Mouse (Mus musculus): ENCODE measurements at regions not wholly inside any gene's neighbourhood (a gene's known extent, or its start where the extent isn't known, plus 50 kb on each side); places are given as distances from the start of the nearest gene placed in this dataset.

DNA sequence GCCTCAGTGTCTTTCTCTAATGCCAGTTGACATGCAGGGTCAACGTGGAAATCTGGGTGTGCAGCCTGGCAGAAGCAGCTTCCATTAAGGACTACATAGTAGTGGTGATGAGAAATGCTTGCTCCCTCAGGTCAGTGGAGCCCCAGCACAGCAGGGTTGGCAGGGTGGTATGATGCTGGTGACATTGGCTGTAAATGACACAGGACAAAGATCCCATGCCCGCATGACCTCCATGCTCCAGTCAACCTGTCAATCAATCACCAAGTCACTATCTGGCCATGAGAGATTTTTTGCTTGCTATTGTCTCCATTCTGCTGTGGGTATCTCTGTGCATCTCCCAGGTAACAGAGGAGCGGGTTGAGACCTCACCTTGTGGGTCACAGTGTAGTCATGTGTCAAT is 146.2 kb upstream of the A530016L24Rik start:
- Histone ChIP-seq H3K36me3 (ENCODE audit: control insufficient read depth, insufficient read depth, low read length) (no peaks in the 10 kb centered on the region), H3K27me3 (ENCODE audit: control insufficient read depth, insufficient read depth, low read length) (no peaks in the 10 kb centered on the region; the same call in 1 of the 2 replicates), H3K9me3 (ENCODE audit: control insufficient read depth, low read length) (no peaks in the 10 kb centered on the region), H3K27ac (ENCODE audit: low read depth, low read length) (no peak overlapping the region), H3K9ac (ENCODE audit: low read depth, low read length) (no peak overlapping the region), H3K4me1 (replicated peaks; ENCODE audit: control insufficient read depth, insufficient read depth, low read length) (peaks cover 8% of the 10 kb centered on the region), H3K4me2 (replicated peaks; ENCODE audit: low read depth, low read length) (no peak overlapping the region), H3K4me3 (ENCODE audit: low read depth, low read length) (no peak overlapping the region)
- DNase-seq (ENCODE audit: low spot score) (no peak), ATAC-seq (ENCODE audit: low FRiP score) (no peak)
- 90% methylated on average over 3 of the region's 3 CpGs for WGBS

DNA sequence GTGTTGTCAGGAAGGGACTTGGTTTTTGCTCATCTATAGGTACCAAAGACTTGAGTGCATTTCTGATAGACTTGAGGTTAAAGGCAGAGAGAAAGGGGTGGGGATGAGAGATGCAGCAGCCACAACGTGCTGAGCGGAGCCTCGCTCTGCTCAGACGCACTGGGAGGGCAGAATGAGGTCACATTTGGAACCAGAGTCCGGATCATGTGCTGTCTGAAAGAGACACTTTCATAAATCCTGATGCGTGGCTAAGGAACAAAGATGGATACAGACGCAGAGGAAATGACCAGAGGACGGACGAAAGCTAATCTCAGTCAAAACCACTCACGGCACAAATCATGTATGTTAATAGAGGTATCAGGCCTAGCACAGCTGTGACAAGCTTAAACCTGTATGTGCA is 145.0 kb upstream of the A530016L24Rik start:
- Histone ChIP-seq H3K4me1 (replicated peaks; ENCODE audit: control insufficient read depth, insufficient read depth, low read length) (peaks cover 5% of the 10 kb centered on the region), H3K27me3 (ENCODE audit: control insufficient read depth, insufficient read depth, low read length) (no peaks in the 10 kb centered on the region), H3K27ac (ENCODE audit: low read depth, low read length) (no peak overlapping the region), H3K4me2 (replicated peaks; ENCODE audit: low read depth, low read length) (no peak overlapping the region), H3K36me3 (ENCODE audit: control insufficient read depth, insufficient read depth, low read length) (no peaks in the 10 kb centered on the region), H3K9ac (ENCODE audit: low read depth, low read length) (no peak overlapping the region), H3K9me3 (ENCODE audit: control insufficient read depth, low read length) (0 out of 2 replicates have a peak, but pooled peaks cover 3% of the 10 kb centered on the region), H3K4me3 (ENCODE audit: low read depth, low read length) (no peak overlapping the region)
- ATAC-seq (ENCODE audit: low FRiP score) (no peak), DNase-seq (ENCODE audit: low spot score) (no peak)
- 72% methylated on average over 10 of the region's 10 CpGs for WGBS

DNA sequence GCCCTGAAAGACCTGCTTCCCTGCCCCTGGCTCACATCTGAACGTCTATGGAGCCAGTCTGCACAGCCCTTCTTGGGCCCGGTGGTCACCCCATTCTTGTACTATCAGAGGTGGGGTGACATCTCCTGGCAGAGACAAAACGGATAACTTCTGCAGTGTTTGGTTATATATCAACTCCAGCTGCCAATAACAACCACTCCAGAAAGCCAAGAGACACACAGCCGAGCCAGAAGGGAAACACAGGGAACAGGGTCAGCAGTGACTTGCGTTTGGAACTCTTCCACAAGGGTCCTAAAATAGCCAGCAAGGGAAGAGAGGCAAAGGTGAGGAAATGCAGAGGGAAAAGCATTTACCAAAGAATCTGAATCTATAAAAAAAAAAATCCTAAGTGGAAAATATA is 143.5 kb upstream of the A530016L24Rik start:
- 75% methylated on average over 5 of the region's 5 CpGs for WGBS
- H3K27me3 ChIP-seq (ENCODE audit: control insufficient read depth, insufficient read depth, low read length), result no peaks in the 10 kb centered on the region
- no peak overlapping the region for H3K4me2 ChIP-seq (replicated peaks; ENCODE audit: low read depth, low read length)

DNA sequence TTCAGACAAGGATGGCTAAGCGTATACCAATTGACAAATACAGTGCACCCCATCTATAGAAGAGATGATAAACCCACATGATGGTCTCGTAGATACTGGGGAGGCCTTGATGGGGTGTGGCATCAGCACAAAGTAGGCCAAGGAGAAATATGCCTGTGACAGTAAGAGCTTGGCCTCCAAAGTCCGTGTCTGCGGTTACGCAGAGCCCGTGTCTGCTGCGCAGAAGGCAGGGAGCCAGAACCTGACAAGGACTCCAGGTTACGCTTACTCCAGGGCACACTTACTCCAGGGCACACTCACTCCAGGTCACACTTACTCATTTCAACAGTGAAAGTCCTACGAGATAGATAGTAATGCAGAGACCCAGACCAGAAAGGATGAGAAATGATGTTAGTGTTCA is 141.1 kb upstream of the A530016L24Rik start:
- DNase-seq (ENCODE audit: low spot score) (no peak), ATAC-seq (ENCODE audit: low FRiP score) (no peak)
- Histone ChIP-seq H3K9ac (ENCODE audit: low read depth, low read length) (no peak overlapping the region), H3K27ac (ENCODE audit: low read depth, low read length) (no peak overlapping the region), H3K9me3 (ENCODE audit: control insufficient read depth, low read length) (0 out of 2 replicates have a peak, but pooled peaks cover 3% of the 10 kb centered on the region), H3K4me2 (replicated peaks; ENCODE audit: low read depth, low read length) (no peak overlapping the region), H3K4me3 (ENCODE audit: low read depth, low read length) (no peak overlapping the region), H3K36me3 (ENCODE audit: control insufficient read depth, insufficient read depth, low read length) (no peaks in the 10 kb centered on the region), H3K27me3 (ENCODE audit: control insufficient read depth, insufficient read depth, low read length) (no peaks in the 10 kb centered on the region), H3K4me1 (replicated peaks; ENCODE audit: control insufficient read depth, insufficient read depth, low read length) (peaks cover 9% of the 10 kb centered on the region)
- 93% methylated on average over 9 of the region's 9 CpGs for WGBS

More for the DNA sequence above, 143.5 kb upstream of the A530016L24Rik start:
- no peaks in the 10 kb centered on the region for H3K36me3 ChIP-seq (ENCODE audit: control insufficient read depth, insufficient read depth, low read length)
- H3K4me3 ChIP-seq (ENCODE audit: low read depth, low read length), result no peak overlapping the region
- H3K9ac ChIP-seq (ENCODE audit: low read depth, low read length), result no peak overlapping the region
- H3K9me3 ChIP-seq (ENCODE audit: control insufficient read depth, low read length), result 0 out of 2 replicates have a peak, but pooled peaks cover 3% of the 10 kb centered on the region
- no peak overlapping the region for H3K27ac ChIP-seq (ENCODE audit: low read depth, low read length)
- DNase-seq (ENCODE audit: low spot score) (no peak), ATAC-seq (ENCODE audit: low FRiP score) (no peak)
- H3K4me1 ChIP-seq (replicated peaks; ENCODE audit: control insufficient read depth, insufficient read depth, low read length), result peaks cover 7% of the 10 kb centered on the region

DNA sequence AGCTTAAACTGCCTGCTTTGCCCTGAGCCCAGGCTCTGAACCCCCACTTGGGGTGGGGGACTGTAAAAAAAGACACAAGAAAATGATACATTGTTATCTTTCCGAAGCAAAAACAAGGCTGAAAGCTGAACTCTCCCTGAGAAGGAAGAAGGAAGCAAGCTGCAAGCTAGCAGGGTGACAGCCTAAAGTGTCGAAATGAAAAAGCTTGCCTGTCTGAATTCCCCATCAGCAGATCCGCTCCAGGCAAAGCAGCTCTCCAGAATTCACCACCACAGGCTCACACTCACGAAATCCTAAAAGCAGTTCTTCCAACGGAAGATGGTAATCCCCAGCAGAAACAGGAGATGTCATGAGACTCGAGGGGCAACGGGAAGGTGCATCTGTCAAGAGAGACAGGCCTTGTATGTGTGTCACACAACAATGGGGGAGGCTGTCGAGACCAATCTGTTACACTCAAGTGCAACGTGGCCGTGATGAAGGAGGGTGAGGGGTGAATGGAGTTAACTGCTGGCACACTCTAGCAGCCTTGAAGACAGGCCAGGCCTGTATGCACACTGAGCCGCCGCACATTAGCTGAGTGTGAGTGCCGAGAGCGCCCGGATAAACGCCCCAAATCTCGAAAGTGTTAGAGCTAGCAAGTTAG is 139.5 kb upstream of the A530016L24Rik start:
- no peaks in the 10 kb centered on the region for H3K27me3 ChIP-seq (ENCODE audit: control insufficient read depth, insufficient read depth, low read length)
- 0 out of 2 replicates have a peak, but pooled peaks cover 3% of the 10 kb centered on the region for H3K9me3 ChIP-seq (ENCODE audit: control insufficient read depth, low read length)
- 57% methylated on average over 17 of the region's 17 CpGs for WGBS
- peaks cover 9% of the 10 kb centered on the region for H3K4me1 ChIP-seq (replicated peaks; ENCODE audit: control insufficient read depth, insufficient read depth, low read length)
- ATAC-seq (ENCODE audit: low FRiP score) (0 out of 2 replicates have a peak, but pooled peaks have one; percentile 40), DNase-seq (ENCODE audit: low spot score) (peak; percentile 36)
- no peak overlapping the region for H3K4me3 ChIP-seq (ENCODE audit: low read depth, low read length)
- H3K9ac ChIP-seq (ENCODE audit: low read depth, low read length), result 0 out of 2 replicates have a peak overlapping the region, but pooled peaks have one; percentile 15
- H3K4me2 ChIP-seq (replicated peaks; ENCODE audit: low read depth, low read length), result no peak overlapping the region
- no peaks in the 10 kb centered on the region for H3K36me3 ChIP-seq (ENCODE audit: control insufficient read depth, insufficient read depth, low read length)
- H3K27ac ChIP-seq (ENCODE audit: low read depth, low read length), result no peak overlapping the region

DNA sequence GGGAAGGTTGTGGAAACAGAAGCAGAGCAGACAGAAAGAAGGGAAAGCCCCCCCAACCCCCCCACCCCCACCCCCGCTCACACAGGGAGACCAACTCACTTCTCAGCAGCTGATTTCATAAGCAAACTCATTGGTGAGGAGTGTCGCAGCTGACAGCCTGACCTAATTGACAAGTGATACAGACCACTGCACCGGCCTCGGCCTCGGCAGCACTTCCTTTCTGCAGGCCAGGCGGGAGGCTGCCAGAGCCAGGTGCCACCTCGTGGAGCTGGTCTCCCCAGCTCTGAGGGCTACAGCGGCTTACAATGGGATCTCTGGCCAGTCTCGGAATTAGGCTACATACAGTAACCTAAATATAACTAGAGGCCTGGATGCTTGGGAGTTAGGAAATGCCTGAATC is 138.5 kb upstream of the A530016L24Rik start:
- H3K9me3 ChIP-seq (ENCODE audit: control insufficient read depth, low read length), result 0 out of 2 replicates have a peak, but pooled peaks cover 3% of the 10 kb centered on the region
- no peaks in the 10 kb centered on the region for H3K27me3 ChIP-seq (ENCODE audit: control insufficient read depth, insufficient read depth, low read length)
- H3K36me3 ChIP-seq (ENCODE audit: control insufficient read depth, insufficient read depth, low read length), result no peaks in the 10 kb centered on the region
- no peak overlapping the region for H3K9ac ChIP-seq (ENCODE audit: low read depth, low read length)
- ATAC-seq (ENCODE audit: low FRiP score) (no peak), DNase-seq (ENCODE audit: low spot score) (peak; percentile 20)
- H3K4me2 ChIP-seq (replicated peaks; ENCODE audit: low read depth, low read length), result no peak overlapping the region
- H3K27ac ChIP-seq (ENCODE audit: low read depth, low read length), result no peak overlapping the region
- no peak overlapping the region for H3K4me3 ChIP-seq (ENCODE audit: low read depth, low read length)
- H3K4me1 ChIP-seq (replicated peaks; ENCODE audit: control insufficient read depth, insufficient read depth, low read length), result peaks cover 9% of the 10 kb centered on the region
- 30% methylated on average over 9 of the region's 9 CpGs for WGBS

DNA sequence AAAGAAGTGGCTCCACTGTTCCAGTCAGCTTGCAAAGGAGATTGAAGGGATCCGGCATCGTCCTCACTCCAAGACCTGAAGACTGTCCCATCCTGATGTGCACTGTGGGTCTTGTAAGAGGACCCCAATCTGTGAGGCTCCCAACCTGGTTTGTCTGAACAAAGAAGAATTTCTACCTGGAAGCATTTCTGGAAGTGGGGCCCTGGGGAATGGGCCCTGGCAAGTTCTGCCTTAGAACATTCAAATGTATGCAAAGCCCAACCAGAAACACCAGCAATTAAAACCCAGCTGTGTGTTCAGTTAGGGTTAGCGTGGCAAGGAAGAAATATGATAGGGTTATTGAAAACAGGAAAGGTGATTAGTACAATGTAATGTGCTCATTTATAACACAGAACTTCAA is 125.9 kb upstream of the A530016L24Rik start:
- Histone ChIP-seq H3K27me3 (ENCODE audit: control insufficient read depth, insufficient read depth, low read length) (no peaks in the 10 kb centered on the region), H3K9ac (ENCODE audit: low read depth, low read length) (no peak overlapping the region), H3K27ac (ENCODE audit: low read depth, low read length) (no peak overlapping the region), H3K36me3 (ENCODE audit: control insufficient read depth, insufficient read depth, low read length) (no peaks in the 10 kb centered on the region), H3K4me1 (replicated peaks; ENCODE audit: control insufficient read depth, insufficient read depth, low read length) (no peaks in the 10 kb centered on the region), H3K4me2 (replicated peaks; ENCODE audit: low read depth, low read length) (no peak overlapping the region), H3K4me3 (ENCODE audit: low read depth, low read length) (no peak overlapping the region), H3K9me3 (ENCODE audit: control insufficient read depth, low read length) (peaks cover 3% of the 10 kb centered on the region; the same call in 1 of the 2 replicates)
- no peak for DNase-seq (ENCODE audit: low spot score)
- WGBS, result 83% methylated on average over 3 of the region's 3 CpGs
- ATAC-seq (ENCODE audit: low FRiP score), result no peak

DNA sequence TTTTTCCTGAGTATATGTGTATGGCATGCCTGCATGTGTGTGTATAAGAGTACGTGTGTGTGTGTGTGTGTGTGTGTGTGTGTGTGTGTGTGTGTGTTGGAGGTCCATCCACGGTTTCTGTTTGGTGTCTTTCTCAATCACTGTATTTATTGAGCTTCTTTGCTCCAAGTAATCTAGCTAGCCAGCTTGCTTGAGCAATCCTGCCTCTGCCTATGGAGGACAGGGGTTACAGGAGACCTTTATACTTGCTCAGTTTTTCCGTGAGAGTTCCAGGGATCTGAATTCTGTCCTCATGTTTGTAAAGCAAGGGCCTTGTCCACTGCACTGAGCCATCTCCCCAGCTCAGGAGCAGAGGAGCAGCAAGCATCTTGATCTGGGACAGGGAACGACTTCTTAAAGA is 122.0 kb upstream of the A530016L24Rik start:
- 87% methylated on average over 4 of the region's 4 CpGs for WGBS

DNA sequence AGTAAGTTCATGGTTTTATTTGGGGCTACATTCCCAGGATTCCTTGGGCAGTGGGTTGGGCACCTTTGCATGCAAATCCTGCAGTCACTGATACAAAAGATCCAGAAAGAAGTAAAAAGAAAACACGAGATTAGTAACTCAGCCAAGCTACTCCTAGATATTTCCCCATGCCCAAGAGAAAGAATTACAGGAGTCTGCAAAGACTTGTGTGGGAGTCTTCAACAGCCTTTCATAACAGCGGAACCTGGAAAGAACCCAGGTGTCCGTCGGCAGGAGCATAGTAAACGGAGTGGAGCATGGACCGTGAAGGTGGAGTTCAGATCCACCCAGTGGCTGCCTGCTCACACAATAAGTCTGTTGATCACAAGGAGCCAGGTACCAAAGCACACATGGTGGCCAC is 121.1 kb upstream of the A530016L24Rik start:
- H3K36me3 ChIP-seq (ENCODE audit: control insufficient read depth, insufficient read depth, low read length), result no peaks in the 10 kb centered on the region
- no peak overlapping the region for H3K4me2 ChIP-seq (replicated peaks; ENCODE audit: low read depth, low read length)
- DNase-seq (ENCODE audit: low spot score) (no peak), ATAC-seq (ENCODE audit: low FRiP score) (no peak)
- peaks cover 3% of the 10 kb centered on the region; the same call in 1 of the 2 replicates for H3K9me3 ChIP-seq (ENCODE audit: control insufficient read depth, low read length)
- WGBS, result 86% methylated on average over 6 of the region's 6 CpGs
- no peak overlapping the region for H3K4me3 ChIP-seq (ENCODE audit: low read depth, low read length)
- no peak overlapping the region for H3K9ac ChIP-seq (ENCODE audit: low read depth, low read length)
- H3K27me3 ChIP-seq (ENCODE audit: control insufficient read depth, insufficient read depth, low read length), result no peaks in the 10 kb centered on the region
- H3K4me1 ChIP-seq (replicated peaks; ENCODE audit: control insufficient read depth, insufficient read depth, low read length), result no peaks in the 10 kb centered on the region
- H3K27ac ChIP-seq (ENCODE audit: low read depth, low read length), result no peak overlapping the region

More for the DNA sequence above, 122.0 kb upstream of the A530016L24Rik start:
- no peak for ATAC-seq (ENCODE audit: low FRiP score)
- Histone ChIP-seq H3K36me3 (ENCODE audit: control insufficient read depth, insufficient read depth, low read length) (no peaks in the 10 kb centered on the region), H3K9ac (ENCODE audit: low read depth, low read length) (no peak overlapping the region), H3K4me2 (replicated peaks; ENCODE audit: low read depth, low read length) (no peak overlapping the region), H3K27ac (ENCODE audit: low read depth, low read length) (no peak overlapping the region), H3K4me1 (replicated peaks; ENCODE audit: control insufficient read depth, insufficient read depth, low read length) (no peaks in the 10 kb centered on the region), H3K4me3 (ENCODE audit: low read depth, low read length) (no peak overlapping the region), H3K27me3 (ENCODE audit: control insufficient read depth, insufficient read depth, low read length) (no peaks in the 10 kb centered on the region), H3K9me3 (ENCODE audit: control insufficient read depth, low read length) (peaks cover 3% of the 10 kb centered on the region; the same call in 1 of the 2 replicates)
- no peak for DNase-seq (ENCODE audit: low spot score)

Measured in hindbrain, embryonic 11.5 days (tissue).